Mouse (Mus musculus): ENCODE data around the gene Ly6f. TPM values are rescaled to one million over a fixed set of nuclear protein-coding genes. Genes with fewer than 3 reads are reported as not detected.

Gene Ly6f
- polyA plus RNA-seq (2012; rRNA removed): not detected in 2 replicates

DNA sequence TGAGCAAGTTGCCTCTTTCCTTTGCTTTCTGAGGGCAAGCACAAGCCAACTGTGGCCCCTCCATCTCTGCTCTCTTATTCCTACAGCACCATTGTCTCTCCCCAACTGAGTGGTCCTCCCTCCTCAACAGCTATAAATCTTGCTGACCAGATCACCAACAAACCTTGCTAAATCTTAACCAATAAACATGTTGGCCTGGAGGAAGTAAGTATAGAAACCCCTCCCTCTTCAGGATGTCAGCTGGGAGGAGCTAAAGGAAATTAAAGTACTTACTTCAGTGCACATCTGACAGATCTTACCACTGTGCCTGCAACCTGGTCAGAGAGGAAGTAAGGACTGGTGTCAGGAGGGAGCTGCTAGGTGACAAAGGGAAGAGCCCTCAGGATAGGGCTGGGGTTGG is at the start of gene Ly6f:
Ly6f (plus strand) TSS at position 301 of the 400 bp plus-strand sequence.

Other genes with a start within 250 kb of the Ly6f start
- 29.1 and 29.7 TPM in 2 replicates for gene Ly6c1, start 219.6 kb upstream of the Ly6f start, polyA plus RNA-seq (2012; rRNA removed)
- 0.60 and 0.71 TPM in 2 replicates for gene Ly6c2, start 156.5 kb upstream of the Ly6f start, polyA plus RNA-seq (2012; rRNA removed)
- gene Ly6g, start 113.2 kb upstream of the Ly6f start, polyA plus RNA-seq (2012; rRNA removed): not detected in 2 replicates
- gene BC025446, start 52.0 kb upstream of the Ly6f start, polyA plus RNA-seq (2012; rRNA removed): not detected in 2 replicates